Mouse (Mus musculus) gonadal fat pad, adult 2 months (tissue): ENCODE measurements around the gene N4bp1. TPM values are rescaled to one million over a fixed set of nuclear protein-coding genes. Genes with fewer than 3 reads are reported as not detected.

Experiments used
- DNase-seq: peaks from one replicate; pipeline ENCODE4 v3.0.0-alpha.2; 2012; ENCODE audit warnings: low read depth
- polyA plus RNA-seq: library from polyadenylated mRNA; depleted of rRNA; stranded (reverse); fragments of >200 nt; gene quantifications from 2 replicates; pipeline ENCODE4 v1.2.3, GENCODE M21; 2012

Gene N4bp1
- polyA plus RNA-seq, 1 experiment = 8.7 TPM

DNA sequence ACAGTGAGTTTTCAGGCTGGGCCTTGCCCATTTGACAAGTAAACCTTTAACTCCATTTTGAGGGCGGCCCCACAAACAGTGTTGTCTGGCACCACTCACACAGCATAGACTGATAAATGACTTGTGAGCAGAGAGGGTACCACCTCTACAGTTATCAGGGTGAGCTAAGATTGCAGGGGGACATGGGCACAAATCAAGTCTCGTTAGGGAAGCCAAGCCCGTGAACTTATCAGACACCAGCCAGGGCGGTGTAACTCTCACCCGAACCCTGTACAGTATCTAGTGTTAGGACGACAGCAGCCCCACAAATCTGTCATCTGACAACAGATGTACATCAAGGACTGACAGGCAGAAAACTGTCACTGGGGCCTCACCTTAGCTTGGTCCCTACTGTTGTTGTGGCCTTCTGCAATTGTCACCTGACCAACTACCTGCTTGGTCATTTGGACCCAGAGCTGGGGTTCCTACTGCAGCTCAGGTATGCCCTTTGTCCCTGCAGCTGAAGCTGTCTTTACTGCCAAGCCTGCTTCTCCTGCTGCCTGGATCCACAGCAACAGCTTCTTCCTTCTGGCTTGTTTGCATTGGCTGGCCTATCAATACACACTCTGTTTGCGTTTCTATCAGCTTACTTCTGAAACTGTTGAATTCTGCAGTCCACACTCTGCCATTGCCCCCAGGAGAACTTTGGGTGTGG lies 12.8 kb upstream of the N4bp1 start:
- no peak for DNase-seq

DNA sequence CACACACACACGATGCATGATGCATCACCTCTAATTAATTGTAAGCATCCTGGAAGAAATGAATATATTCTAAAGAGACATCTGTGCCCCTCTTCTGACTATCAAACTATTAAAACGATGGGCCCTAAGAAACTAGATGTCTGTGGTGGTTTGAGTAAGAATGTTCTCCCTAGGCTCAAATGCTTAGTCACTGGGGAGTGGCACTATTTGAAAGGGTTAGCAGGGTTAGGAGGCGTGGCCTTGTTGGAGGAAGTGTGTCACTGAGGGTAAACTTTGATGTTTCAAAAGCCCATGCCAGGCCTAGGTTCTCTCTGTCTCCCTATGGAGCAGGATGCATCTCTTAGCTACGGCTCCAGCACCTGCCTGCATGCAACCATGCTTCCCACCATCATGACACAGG lies 10.3 kb upstream of the N4bp1 start:
- DNase-seq = no peak

DNA sequence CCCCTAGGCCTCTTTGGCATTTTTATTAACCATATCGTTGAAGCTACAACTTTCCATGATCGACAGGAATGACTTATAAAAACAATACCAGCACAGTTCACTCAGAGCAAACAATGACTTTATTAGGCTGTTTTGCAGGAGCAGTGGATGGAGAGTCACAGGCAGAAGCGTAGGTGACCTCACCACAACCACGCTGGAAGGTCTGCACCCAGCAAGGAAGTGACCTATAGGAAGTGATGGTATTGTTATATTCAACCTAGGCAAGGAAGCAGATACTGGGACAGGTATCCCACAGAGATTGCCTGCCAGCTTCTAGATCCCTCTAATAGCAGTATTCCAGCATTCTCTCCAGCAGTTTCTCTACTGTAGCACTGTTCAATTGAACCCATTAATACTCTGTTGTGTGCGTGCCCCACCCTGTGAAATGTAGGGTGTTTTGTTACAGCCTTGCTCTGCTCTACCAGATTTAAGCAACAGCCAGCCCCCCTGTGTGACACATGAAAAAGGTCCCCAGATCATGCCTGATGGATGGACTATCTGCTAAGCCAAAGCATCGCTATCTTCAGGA lies 9.2 kb upstream of the N4bp1 start:
- DNase-seq = no peak

GRCm38 (mm10) chr8:86893554-86893953 lies 8.5 kb upstream of the N4bp1 start:
- no peak for DNase-seq

GRCm38 (mm10) chr8:86891533-86891932 lies 6.5 kb upstream of the N4bp1 start:
- no peak for DNase-seq

GRCm38 (mm10) chr8:86888058-86888939 lies 3.2 kb upstream of the N4bp1 start:
- peak; percentile 47 for DNase-seq

DNA sequence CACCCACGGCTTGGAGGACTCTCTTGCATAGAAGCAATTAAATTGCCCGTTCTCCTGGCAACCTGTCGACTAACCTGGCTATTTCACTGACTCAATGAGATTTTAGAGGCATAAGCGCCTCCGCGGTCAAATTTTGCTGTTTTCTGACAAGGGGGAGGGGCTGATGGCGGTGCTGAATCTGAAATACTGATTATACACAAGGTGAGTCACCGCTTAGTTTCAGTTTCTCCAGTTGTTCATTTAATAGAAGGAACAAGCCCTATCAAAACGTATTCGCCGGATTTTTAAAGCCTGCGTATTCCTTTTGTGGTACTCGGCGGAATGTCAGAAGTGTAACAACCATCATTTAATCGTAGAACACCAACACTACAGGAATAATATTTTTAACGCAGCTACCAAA lies 991 bp downstream of the N4bp1 start:
- DNase-seq = no peak

DNA sequence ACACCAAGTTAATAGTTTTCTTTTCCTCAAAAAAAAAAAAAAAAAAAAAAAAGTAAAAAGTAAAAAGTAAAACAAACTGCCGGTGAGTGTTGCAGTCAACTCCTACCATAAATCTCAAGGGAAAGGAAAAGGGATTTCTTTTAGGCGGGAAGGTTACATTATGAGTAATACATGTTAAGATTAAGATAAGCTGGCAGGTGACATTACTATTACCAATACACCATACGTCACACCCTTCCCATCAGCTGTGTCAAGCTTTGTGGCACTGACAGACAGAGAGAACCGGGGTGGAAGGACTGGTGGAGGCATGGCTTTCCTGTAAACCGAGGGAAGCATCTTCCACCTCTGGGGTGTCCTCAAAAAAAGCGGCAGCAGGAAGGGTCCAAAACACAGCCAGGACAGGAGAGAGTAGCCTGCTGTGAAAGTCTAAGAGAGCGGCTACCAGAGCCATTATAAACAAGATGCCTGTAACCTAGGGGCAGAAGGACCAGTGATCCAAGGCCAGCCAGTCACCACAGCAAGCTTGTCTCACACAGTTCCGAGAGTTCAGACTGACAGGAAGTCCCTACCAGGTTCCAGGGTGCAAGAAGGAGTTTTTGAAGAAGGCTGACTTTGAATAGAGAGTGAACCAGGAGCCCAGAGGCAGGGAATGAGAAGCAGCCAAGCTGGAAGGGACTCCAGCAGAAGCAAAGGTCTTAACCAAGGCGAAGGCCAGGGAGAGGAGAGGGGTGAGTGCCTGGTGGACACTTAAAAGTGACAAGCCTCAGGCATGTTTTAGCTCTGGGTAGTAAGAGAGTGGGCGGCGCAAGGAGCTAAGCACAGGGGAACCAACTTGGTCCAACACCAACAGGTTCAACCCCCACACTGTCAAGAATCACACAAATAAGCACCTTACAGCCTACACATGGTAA lies 2.2 kb downstream of the N4bp1 start:
- DNase-seq = no peak

- no peak for DNase-seq
Measured at GRCm38 (mm10) chr8:86881951-86882350, 3.1 kb downstream of the N4bp1 start.

DNA sequence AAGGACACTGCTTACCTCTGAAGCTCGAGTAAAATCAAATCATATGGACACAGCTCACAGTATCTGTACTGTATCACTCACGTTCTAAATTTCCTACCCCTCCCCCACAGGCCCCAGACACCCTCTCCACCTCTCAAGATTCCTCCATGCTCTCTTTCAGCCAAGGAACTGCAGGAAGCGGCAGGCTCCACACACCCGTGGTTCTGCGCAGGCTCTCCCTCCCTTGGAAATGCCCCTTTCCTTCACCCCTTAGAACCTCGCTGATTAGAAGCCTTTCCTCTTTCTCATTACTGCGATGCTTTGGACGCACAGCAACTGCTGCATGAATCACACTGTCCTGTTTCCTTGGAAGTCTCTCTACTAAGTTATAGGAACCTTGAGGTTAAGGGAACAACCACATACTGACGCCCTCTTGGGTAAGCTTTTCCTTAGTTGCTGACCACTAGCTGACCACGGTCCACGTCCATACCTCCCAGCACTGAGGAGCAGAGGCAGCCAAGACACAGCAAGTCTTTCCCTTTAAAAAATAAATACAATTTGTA lies 3.9 kb downstream of the N4bp1 start:
- DNase-seq = no peak

DNA sequence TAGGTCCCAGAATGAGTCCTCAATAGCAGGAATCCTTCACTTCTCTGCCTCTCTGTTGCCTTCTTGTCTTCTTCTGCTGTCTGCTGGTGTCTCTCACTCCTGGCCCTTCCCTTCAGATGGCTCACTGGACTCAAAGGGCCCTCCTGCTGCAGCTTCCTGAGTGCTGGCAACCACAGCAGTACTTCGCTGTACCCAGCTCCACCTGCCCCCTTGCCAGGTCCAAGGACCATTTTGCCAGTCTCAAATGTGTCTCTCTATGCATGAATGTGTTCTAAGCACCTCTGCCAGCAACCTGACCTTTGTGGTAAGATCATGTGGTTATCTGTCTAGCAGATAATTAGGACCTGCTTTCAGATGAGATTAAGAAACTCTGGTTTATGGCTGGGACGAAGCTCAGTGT lies 8.2 kb downstream of the N4bp1 start:
- DNase-seq = no peak

GRCm38 (mm10) chr8:86874055-86874454 lies 11.0 kb downstream of the N4bp1 start:
- DNase-seq = no peak

DNA sequence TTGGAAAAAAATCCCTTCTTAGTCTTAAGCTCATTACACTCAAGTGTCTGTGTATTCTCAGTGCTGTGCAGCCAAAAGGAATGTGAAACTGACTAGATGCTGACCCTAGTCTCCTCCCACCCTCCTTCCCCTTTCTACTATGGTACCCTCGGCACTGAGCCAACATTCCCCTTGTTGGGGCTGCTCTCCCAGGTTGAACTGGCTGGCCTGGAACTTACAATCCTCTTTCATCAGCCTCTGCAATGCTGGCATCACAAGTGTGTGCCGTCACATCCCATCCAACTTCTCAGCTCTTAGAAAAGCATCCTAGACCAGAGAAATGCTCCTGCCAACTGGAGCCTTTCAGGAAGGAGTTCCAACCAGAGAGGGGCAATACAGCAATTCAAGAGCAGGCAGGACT lies 11.9 kb downstream of the N4bp1 start:
- no peak for DNase-seq

DNA sequence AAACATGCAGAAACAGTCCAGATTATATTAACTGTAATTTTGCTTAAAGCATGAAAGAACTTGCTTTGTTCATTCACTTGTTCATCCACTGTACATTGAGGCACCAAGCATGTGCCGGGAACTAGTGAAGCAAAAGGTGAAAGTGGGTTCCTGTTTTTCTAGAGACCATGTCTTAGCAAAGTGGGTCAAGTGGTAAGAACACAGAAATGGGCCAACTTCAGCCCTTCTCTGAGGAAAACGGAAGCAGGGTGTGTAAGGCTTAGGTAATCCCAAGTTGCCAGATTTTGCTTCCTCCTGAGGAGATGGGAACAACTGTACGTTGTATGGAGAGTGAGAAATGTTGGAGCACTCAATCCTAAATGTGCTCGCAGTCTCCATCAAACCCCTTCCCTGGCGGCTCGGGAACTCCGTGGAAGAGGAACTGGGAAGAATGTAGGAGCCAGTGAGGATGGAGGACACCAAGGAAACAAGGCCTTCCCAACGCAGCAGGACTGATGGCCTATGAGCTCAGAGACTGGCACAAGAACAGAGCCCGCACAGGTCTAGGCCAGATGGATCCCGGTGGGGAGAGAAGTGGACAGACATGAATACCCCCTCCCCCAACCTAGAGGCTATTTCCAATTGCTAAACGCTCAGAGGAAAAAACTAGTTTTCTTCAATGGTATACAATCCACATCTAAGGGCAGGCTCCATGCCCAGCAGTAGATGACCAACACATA lies 12.8 kb downstream of the N4bp1 start:
- DNase-seq = no peak

DNA sequence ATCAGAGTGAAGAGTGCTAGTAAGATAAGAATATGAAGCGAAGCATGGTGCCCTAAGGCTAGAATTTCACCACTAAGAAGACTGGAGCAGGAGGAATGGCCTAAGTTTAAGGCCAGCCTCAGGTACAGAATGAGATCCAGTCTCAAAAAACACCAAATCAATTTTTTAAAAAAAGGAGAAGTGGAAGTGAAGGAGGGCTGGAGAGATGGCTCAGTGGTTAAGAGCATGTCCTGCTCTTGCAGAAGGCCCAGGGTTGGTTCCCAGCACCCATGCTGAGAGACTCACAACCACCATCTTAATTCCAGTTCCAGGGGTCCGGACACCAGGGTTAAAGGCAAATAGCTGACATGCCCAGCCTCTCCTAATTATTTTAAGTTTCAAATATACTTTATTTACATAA lies 13.6 kb downstream of the N4bp1 start:
- no peak for DNase-seq

DNA sequence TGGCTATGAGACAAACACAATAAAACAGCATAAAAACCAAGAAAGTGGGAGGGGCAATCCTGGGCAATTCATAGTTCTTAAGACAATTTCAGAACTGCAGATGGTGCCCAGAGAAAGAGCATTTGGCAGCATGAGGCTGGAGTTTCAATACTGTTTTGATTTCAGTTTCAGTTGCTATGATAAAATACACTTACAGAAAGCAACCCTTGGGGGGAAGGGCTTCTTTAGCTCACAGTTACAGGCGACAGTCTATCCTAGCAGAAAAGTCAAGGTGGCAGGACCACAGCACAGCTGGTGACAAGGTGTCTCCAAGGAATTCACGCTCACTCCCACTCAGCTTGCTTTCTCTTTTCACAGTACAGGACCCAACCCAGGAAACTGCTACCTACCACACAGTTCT lies 14.3 kb downstream of the N4bp1 start:
- DNase-seq = no peak

GRCm38 (mm10) chr8:86868041-86868440 lies 17.0 kb downstream of the N4bp1 start:
- DNase-seq = no peak

DNA sequence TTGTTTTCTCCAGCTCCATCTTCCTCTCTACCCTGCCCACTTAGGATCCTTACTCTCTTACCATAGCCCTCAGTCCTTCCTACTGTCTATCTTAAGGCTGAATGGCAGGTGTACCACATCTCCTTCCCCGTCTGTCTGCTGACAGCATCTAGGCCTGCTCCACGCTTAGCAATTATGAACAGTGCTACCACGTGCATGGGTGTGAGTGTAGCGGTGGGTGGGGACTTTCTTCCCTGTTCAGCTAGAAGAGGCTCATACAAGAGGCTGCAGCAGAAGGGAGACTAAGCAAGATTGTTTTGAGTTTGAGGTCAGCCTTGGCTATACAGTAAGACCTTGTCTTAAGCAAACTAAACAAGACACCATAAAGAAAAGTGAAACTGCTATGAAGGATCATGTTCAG lies 20.3 kb downstream of the N4bp1 start:
- no peak for DNase-seq

DNA sequence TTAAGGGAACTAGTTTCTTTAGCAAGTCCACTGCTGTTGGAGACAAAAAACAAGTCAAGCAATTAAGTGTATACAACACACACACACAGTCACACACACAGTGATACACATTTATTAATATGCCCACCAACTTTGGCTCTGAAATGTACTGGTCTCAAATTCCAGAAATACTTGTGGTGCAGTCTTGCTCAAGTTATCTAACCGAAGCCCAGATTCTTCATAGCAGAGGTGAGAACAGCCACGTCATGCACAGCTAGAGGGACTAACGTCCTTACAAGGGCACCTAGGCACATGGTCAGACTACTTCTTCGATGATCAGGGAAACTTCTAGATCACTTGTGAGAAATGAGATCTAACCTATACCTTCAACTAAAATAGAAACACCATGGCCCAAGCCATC lies 22.2 kb downstream of the N4bp1 start:
- no peak for DNase-seq

DNA sequence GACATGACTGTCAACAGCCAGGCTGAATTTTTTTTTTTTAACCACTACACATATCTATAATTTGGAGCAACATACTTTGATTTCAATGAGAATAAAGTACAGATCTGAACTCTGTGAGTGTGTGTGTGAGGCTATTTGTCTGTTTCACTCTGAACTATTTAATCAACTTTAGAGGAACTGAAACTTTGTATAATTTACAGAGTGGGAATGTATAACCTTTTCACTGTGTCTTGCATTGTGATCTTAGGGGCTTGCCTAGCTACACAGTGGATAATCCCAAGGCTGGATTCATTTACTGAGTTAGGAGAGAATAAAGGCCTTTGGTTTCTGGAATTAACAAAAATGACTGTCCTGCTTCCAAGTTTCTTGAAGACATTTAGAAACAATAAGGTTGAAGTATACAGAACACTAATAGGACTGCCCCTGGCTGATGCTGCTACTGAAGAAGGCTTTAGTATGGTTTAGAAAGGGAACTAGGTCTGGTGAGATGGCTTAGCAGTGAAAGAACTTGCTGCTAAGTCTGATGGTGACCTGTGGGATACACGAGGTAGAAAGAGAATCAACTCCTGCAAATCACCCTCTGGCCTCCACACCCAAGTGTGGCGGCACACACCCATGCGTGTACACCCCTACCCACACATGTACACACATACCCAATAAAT lies 22.8 kb downstream of the N4bp1 start:
- DNase-seq = no peak
